Mouse (Mus musculus): ENCODE data around the gene Npc1l1.

GRCm38 (mm10) chr11:6218189-6218896, 11.6 kb downstream of the Npc1l1 start:
- TF ChIP-seq CTCF (IDR thresholded peaks at IDR 0.05; ENCODE audit: insufficient read depth, low read depth, low read length) (no peak), POLR2A (IDR thresholded peaks at IDR 0.05; ENCODE audit: insufficient read depth, low read depth, low read length) (no peak)

Measured in olfactory bulb, adult 2 months (tissue).